Mouse (Mus musculus): ENCODE measurements around the gene Gm21852. TPM values are rescaled to one million over a fixed set of nuclear protein-coding genes. Genes with fewer than 3 reads are reported as not detected.

The Gm21852 gene
- not detected in 2 replicates for polyA plus RNA-seq (2012; rRNA removed; ENCODE audit: low replicate concordance)

DNA sequence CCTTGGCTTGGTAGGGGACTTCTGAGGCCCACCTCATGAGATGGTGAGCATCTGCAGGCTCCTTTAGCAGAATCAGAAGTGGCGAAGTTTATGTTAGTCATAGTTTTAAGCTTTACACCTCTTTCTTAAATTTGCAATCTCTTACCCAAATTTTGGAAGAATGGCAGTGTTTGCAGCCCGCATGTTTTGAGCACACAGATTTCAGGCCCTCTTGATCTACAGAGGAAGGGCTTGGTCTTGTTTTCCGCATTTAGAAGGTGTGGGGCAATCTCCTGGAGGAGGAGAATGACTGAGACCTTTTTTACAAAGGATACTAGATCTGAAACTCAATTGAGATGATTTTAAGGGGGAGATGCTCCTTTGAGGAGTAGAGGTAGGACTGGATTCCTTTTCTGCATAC, at the start of gene Gm21852:
Gm21852 (minus strand) TSS at position 101 of the 400 bp plus-strand sequence.

Other genes starting within 250 kb of the Gm21852 start
- gene Gm21797, start 123.8 kb upstream of the Gm21852 start, polyA plus RNA-seq (2012; rRNA removed; ENCODE audit: low replicate concordance), result not detected in 2 replicates
- gene Gm20795, start 152.9 kb upstream of the Gm21852 start, polyA plus RNA-seq (2012; rRNA removed; ENCODE audit: low replicate concordance), result not detected in 2 replicates